Mouse (Mus musculus) left cerebral cortex, postnatal 36 days (tissue): ENCODE measurements around the gene Nmur1. TPM values are rescaled to one million over a fixed set of nuclear protein-coding genes. Genes with fewer than 3 reads are reported as not detected.

ENCODE experiments used
- DNase-seq, 2 experiments: peaks; one replicate each; pipeline ENCODE4 v3.0.0; 2021 to 2022; ENCODE audit warnings: low spot score in 2 of 2, mixed read lengths in 1 of 2
- intact Hi-C: fragments of 180-260 bp; cut with DNase I; formaldehyde crosslinking; loops from one replicate; pipeline ENCODE4 v1.15.1; 2025
- total RNA-seq, 2 experiments: library from RNA; stranded (reverse); gene quantifications; 2 replicates each; pipeline ENCODE4 v1.2.3; 2021

Gene Nmur1
- total RNA-seq, 2 experiments from 2014 or later = not detected

- DNase-seq = no peak
- intact Hi-C loops = no loop called here
These were observed 5.0 kb downstream of the Nmur1 start for GRCm38 (mm10) chr1:86421007-86421406.

DNA sequence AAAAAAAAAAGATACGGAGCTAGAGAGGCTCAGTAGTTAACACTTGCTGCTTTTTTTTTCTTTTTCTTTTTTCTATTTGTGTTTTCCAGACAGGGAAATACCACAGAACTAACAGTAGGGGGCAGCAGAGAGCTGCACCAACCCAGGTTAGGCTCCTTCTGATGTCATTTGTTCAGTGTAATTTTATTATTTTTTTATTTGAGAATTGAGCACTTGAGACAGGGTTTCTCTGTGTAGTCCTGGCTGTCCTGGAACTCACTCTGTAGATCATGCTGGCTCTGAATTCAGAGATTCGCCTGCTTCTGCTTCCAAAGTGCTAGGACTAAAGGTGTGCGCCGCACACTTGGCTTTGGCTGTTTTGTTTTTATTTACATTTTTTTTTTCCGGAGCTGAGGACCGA lies 9.7 kb downstream of the Nmur1 start:
- intact Hi-C loops = no loop called here
- DNase-seq = no peak

GRCm38 (mm10) chr1:86415612-86416184 lies 10.3 kb downstream of the Nmur1 start:
- intact Hi-C loops = no loop called here

GRCm38 (mm10) chr1:86415144-86415543 lies 10.9 kb downstream of the Nmur1 start:
- no peak for DNase-seq
- intact Hi-C loops = no loop called here

More at GRCm38 (mm10) chr1:86415612-86416184, 10.3 kb downstream of the Nmur1 start:
- DNase-seq = no peak

GRCm38 (mm10) chr1:86414715-86415114 lies 11.3 kb downstream of the Nmur1 start:
- no peak for DNase-seq
- intact Hi-C loops = no loop called here

DNA sequence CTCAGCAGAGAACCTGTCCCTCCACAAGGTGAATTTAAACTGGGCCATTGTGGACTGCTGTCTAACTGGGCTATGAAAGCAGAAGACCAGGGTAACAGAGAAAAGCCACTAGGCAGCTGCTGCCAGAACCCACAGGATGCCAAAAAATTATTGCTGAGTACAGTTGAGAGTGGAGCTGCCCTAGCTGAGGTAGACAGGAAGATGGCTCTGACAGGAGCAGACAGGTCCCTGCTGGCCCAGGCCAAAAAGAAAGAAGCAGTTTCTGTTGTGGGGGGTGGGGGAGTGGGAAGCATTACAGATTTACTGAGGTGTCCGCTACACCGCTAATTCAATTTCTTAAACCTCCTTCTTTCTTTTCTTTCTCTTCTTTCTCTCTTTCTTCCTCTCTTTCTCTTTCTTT lies 16.6 kb downstream of the Nmur1 start:
- no peak for DNase-seq
- intact Hi-C loops = no loop called here

GRCm38 (mm10) chr1:86408515-86408914 lies 17.5 kb downstream of the Nmur1 start:
- DNase-seq = no peak
- intact Hi-C loops = no loop called here

- DNase-seq = no peak
- intact Hi-C loops = no loop called here
These were observed 19.1 kb downstream of the Nmur1 start for GRCm38 (mm10) chr1:86406914-86407313.

- no peak for DNase-seq
- intact Hi-C loops = no loop called here
These were observed 19.7 kb downstream of the Nmur1 start for GRCm38 (mm10) chr1:86406313-86406712.

DNA sequence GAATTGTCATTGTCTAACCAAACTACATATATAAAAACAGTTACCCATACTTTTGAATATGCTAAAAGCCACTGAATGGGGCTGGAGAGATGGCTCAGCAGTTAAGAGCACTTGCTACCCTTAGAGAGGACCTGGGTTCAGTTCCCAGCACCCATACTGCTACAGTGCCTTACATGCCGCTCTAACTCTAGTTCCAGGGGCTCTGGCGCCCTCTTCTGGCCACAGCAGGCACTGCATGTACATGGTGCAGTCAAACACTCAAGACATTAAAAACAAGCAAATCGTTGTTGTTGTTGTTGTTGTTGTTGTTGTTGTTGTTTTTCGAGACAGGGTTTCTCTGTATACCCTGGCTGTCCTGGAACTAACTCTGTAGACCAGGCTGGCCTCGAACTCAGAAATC lies 21.2 kb downstream of the Nmur1 start:
- no peak for DNase-seq

DNA sequence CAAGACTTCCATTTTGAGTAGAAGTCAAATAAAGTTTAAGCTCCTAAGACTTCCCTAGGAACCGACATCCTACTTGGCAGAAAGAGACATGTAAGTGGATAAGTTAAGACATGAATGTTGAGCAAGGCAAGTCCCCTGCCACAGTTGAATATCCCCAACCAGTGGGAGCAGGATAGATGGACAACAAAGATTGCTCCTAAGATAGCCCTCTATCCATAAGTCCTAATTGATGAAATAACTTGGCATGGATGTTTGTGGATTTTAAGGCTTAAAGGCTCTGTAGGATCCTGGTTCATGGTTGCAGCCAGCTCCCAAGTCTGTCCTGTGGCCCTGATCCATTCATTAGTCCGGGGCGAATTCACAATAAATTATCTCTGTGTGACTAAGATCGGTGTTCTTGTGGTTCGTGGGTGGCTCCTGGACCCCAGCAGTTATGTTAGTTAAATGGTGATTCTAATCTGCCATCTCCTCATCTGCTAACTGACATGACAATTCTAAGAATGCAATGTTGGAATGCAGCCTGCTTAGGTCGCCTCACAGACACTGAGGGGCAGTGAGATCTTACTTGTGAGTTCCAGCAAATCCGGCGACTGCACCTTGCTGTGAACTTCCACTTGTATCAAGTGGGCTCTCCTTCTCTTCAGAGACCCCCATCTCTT lies 25.8 kb downstream of the Nmur1 start:
- intact Hi-C loops = no loop called here
- DNase-seq = no peak

More for the DNA sequence above, 21.2 kb downstream of the Nmur1 start:
- intact Hi-C loops = no loop called here

GRCm38 (mm10) chr1:86399322-86399721 lies 26.7 kb downstream of the Nmur1 start:
- intact Hi-C loops = no loop called here
- no peak for DNase-seq

- intact Hi-C loops = no loop called here
- DNase-seq = no peak
These were observed 27.8 kb downstream of the Nmur1 start for GRCm38 (mm10) chr1:86398222-86398621.

GRCm38 (mm10) chr1:86397621-86398020 lies 28.4 kb downstream of the Nmur1 start:
- DNase-seq = no peak
- intact Hi-C loops = no loop called here

- DNase-seq = no peak
- intact Hi-C loops = no loop called here
These were observed 30.1 kb downstream of the Nmur1 start for GRCm38 (mm10) chr1:86395897-86396296.

DNA sequence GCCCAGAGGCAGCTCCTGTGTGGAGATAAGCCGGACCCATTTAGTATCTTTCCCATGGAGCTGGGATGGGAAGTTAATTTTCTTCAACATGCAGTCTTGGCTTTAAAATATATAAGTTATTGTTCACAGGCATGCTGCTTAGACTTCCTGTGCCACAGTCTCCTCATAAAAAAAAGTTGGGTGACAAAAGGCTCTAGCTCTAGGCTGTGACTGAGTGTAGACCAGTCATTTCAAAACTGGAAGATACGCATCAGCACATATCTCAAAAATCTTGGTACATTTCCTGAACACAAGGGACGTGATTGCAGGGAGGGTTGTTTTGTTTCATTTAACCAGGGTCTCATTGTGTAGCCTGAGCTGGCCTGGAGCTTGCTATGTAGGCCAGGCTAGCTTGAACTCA lies 31.8 kb downstream of the Nmur1 start:
- DNase-seq = no peak

DNA sequence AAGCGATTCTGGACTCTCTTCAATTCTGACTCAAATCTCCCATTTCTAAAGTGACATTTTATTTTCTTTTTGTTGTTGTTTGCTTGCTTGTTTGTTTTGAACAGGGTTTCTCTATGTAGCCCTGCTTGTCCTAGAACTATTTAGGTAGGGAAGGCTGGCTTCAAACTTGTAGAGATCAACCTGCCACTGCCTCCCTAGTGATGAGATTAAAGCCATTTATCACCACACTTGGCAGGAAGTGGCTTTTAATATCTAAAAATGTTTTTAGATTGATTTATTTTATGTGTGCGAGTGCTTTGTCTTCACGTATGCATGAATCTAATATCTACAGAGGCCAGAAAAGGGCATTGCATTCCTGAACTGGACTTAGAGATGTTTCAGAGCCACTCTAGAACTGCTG lies 32.8 kb downstream of the Nmur1 start:
- DNase-seq = no peak
- intact Hi-C loops = no loop called here

More for the DNA sequence above, 31.8 kb downstream of the Nmur1 start:
- intact Hi-C loops = no loop called here

- intact Hi-C loops = no loop called here
- DNase-seq = no peak
These were observed 34.6 kb downstream of the Nmur1 start for GRCm38 (mm10) chr1:86391425-86391824.

- peak; percentile 46 to 68 for DNase-seq
- intact Hi-C loops = loop anchor here (2.0 kb wide), 1 partner anchor 42 kb away; no protein-coding TSS in a partner anchor
These were observed 36.8 kb downstream of the Nmur1 start for GRCm38 (mm10) chr1:86389230-86389629.

- intact Hi-C loops = no loop called here
- peak in 1 of 2 experiments; percentile 23 for DNase-seq
These were observed 45.0 kb downstream of the Nmur1 start for GRCm38 (mm10) chr1:86381027-86381426.

- peak in 1 of 2 experiments; percentile 16 for DNase-seq
These were observed 46.9 kb downstream of the Nmur1 start for GRCm38 (mm10) chr1:86379161-86379569.

More at GRCm38 (mm10) chr1:86379161-86379569, 46.9 kb downstream of the Nmur1 start:
- intact Hi-C loops = no loop called here
